Mouse (Mus musculus) kidney, postnatal 36 days (tissue): Measurements from ENCODE around the gene Vmn1r215.
"Not testable (repeated sequence)": the region's sequence is repeated elsewhere in the genome, so short reads cannot be mapped to it uniquely, and the experiment has no call there.

Experiments
- DNase-seq, 2 experiments: peaks; one replicate each; pipeline ENCODE4 v3.0.0; 2021 to 2022; ENCODE audit warnings: mixed read lengths in 2 of 2

Vmn1r215 gene

GRCm38 (mm10) chr13:23067725-23068124 is at the start of gene Vmn1r215:
Vmn1r215 (plus strand) TSS chr13:23068025.
- no peak for DNase-seq

DNA sequence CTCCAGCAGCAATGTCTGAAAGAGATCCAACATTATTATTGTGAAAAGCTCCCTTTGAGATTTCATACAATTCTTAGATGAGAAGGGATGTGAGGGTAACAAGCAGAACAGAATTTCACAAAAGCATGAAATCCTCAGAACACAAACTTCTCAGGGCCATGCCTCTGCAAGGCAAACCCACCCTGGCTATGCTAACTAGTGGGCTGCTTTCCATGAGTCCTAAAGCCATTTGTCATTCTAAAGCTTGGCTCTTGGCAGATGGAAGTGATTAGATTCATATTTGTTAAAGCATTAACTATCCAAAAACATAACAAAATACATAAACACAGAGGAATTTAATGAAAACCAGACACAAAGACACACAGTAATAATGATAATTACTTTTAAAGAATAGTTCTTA is 49.7 kb upstream of the Vmn1r215 start:
- no peak for DNase-seq

DNA sequence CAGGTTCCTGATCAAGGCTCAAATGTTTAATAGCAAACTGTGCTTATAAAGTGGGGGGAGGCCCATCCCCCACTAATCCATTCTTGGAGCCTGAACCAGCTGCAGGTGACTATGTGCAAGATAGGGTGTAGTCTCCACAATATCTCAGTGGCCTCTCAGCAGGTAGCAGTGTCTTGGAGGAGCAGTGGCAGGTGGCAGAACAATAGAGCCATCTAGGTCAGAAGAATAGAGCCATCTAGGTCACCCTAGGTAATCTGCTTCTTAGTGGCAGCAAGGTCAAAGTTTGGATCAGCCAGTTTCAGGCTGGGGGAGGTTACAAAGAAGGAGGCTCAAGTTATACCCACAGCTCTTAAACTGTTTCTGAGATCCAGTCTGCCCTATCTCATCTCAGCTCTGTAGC is 43.0 kb upstream of the Vmn1r215 start:
- no peak for DNase-seq

DNA sequence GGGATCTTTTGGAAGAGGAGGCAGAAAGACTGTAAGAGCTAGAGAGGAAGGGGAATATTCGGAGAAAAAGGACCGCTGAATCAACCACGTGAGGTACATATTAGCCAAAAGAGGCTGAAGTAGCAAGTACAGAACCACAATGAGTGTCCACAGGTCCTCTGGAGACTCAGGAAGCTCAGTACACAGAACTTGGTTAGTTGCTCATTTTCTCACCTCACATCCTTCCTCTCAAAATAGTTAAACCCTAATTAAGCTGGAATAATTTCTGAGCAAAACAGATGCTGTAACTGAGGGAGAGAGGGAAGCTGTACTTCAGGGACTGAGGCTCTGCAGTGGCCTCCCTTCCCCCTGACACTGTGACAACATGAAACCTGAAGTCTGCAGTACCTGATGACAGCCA is 37.7 kb upstream of the Vmn1r215 start, which contains the start of gene Vmn1r214:
Gene Vmn1r214 (plus strand): TSS at position 301 of the 400 bp plus-strand sequence.
- DNase-seq = no peak

DNA sequence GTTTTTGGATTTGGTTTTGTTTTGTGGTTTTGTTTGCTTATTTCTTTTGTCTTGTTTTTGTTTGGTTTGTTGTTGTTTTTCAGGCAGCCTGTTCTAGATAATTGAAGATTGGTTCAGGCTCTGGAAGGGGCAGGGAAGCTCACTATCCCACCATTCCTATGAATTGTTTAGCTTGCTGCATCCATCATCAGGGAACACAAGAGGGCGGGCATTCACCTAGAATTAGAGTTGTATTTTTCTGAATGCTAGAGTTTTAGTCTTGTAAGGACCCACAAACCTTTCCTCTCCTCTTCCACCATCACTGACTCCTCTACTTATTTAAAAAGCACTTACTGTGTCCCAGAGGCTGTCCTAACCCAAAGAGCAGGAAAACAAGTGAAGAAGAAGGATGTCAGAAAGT is 10.0 kb upstream of the Vmn1r215 start:
- DNase-seq = no peak

DNA sequence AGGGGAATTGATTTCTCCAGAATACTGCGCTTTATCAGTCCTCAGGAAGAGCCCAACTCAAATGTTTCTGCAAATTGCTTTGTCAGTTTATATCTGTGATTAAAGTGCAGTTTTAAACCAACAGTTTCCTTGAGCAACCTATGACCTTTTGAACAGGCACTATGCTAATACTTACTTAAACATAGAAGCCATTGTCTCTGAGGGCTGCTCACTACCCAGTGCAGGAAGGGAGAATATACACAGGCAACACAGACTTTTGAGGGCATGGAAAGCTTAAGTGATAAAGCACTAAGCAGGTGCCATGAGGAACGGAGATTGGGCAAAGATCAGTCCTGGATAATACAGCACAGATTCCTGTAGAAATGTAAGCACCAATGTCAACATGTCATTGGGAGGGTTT is 1.5 kb downstream of the Vmn1r215 start:
- no peak for DNase-seq

GRCm38 (mm10) chr13:23094386-23094785 is 26.6 kb downstream of the Vmn1r215 start:
- no peak for DNase-seq

DNA sequence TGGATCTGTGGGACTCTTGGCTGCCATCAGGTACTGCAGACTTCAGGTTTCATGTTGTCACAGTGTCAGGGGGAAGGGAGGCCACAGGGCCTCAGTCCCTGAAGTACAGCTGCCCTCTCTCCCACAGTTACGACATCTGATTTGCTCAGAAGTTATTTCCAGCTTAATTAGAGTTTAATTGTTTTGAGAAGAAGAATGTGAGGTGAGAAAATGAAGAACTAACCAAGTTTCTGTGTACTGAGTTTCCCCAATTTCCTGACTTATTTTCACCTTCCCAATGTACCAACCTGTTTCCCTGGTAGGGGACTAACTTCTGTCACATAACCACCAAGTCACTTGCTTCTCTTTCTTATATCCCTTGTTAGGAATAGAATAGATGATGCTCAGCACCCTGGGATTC is 50.3 kb downstream of the Vmn1r215 start, which contains the start of gene Vmn1r217:
Gene Vmn1r217 (minus strand): TSS at position 101 of the 400 bp plus-strand sequence.
- not testable (repeated sequence) for DNase-seq

GRCm38 (mm10) chr13:23120611-23121010 is 52.8 kb downstream of the Vmn1r215 start:
- DNase-seq = no peak
